Mouse (Mus musculus) E14TG2a.4 (cell line): ENCODE measurements at regions not wholly inside any gene's neighbourhood (a gene's known extent, or its start where the extent isn't known, plus 50 kb on each side); places are given as distances from the start of the nearest gene placed in this dataset.

Source experiments
- CTCF ChIP-seq: conservative IDR thresholded peaks from 2 replicates; pipeline ENCODE4 v1.5.1; 2014; ENCODE audit warnings: low read length
- NANOG ChIP-seq: IDR thresholded peaks from 2 replicates; pipeline ENCODE4 v1.6.1; 2014; ENCODE audit warnings: borderline replicate concordance, low read length, mixed read lengths
- POU5F1 ChIP-seq: IDR thresholded peaks from 2 replicates; pipeline ENCODE4 v1.6.1; 2014; ENCODE audit warnings: low read length, borderline replicate concordance

- no peak for TF ChIP-seq CTCF
- no peak for TF ChIP-seq POU5F1
- no peak for TF ChIP-seq NANOG
These were observed 246.5 kb downstream of the Irs2 start for GRCm38 (mm10) chr8:10761694-10762305.
